Mouse (Mus musculus) liver, adult 2 months (tissue): Measurements from ENCODE around the gene Apom.
A peak's percentile ranks its signal among the peaks of the same experiment; 100 is the strongest.

Experiments
- CTCF ChIP-seq: fragments of 200-500 bp; IDR thresholded peaks from 2 replicates; pipeline ENCODE4 v1.5.1; 2011; ENCODE audit warnings: low read depth, low read length, control low read depth
- POLR2A ChIP-seq: fragments of 200-500 bp; IDR thresholded peaks from 2 replicates; pipeline ENCODE4 v1.6.1; 2011; ENCODE audit warnings: low read length, control low read depth; ENCODE audit not compliant: insufficient read depth; ENCODE audit errors: extremely low read depth

DNA sequence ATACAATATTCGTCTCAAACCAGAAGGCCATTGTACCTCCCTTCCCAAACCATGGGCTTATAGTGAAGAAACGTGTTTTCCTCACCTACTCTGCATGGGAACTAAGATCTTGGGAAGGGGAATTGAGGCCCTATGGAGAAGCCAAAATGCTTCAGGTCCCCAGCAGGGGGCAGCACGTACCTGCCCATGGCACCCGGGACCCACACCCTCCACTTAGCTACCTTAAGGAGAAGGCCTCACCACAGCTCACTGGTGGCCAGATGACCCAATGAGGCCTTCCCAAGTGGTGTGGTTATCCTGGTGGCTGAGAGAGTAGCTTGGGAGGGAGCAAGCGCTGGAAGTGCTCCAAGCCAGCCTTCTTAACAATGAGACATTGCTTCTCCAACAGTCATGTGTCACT is 46.7 kb upstream of the Apom start:
- peak; percentile 98 for TF ChIP-seq CTCF
- no peak for TF ChIP-seq POLR2A
